Mouse (Mus musculus) c-Kit-negative CD71-positive TER-119-positive erythroid progenitor cells, embryonic 14.5 days (primary cell): ENCODE results near the gene Gnai1.

Source experiments
- DNase-seq: peaks from one replicate; pipeline ENCODE4 v3.0.0-alpha.2; 2013; ENCODE audit warnings: low read depth, low spot score

The Gnai1 gene

GRCm38 (mm10) chr5:18288079-18288478 lies 72.1 kb downstream of the Gnai1 start:
- DNase-seq: no peak

GRCm38 (mm10) chr5:18282095-18282494 lies 78.1 kb downstream of the Gnai1 start:
- no peak for DNase-seq

- DNase-seq: no peak
These were observed 85.7 kb downstream of the Gnai1 start for GRCm38 (mm10) chr5:18274352-18274940.

- DNase-seq: no peak
These were observed 86.6 kb downstream of the Gnai1 start for GRCm38 (mm10) chr5:18273291-18274284.

GRCm38 (mm10) chr5:18250379-18251017 lies 109.7 kb downstream of the Gnai1 start:
- DNase-seq: no peak

GRCm38 (mm10) chr5:18249132-18249531 lies 111.0 kb downstream of the Gnai1 start:
- DNase-seq: no peak

GRCm38 (mm10) chr5:18229396-18229795 lies 130.8 kb downstream of the Gnai1 start:
- DNase-seq: no peak

- no peak for DNase-seq
These were observed 131.3 kb downstream of the Gnai1 start for GRCm38 (mm10) chr5:18228866-18229265.

GRCm38 (mm10) chr5:18220873-18221272 lies 139.3 kb downstream of the Gnai1 start:
- no peak for DNase-seq

GRCm38 (mm10) chr5:18218292-18218691 lies 141.9 kb downstream of the Gnai1 start:
- no peak for DNase-seq

GRCm38 (mm10) chr5:18217856-18218255 lies 142.3 kb downstream of the Gnai1 start:
- no peak for DNase-seq
